Mouse (Mus musculus) limb, embryonic 12.5 days (tissue): Measurements from ENCODE around the gene Efhb. TPM values are rescaled to one million over a fixed set of nuclear protein-coding genes. Genes with fewer than 3 reads are reported as not detected.

ENCODE experiments used
- polyA plus RNA-seq: library from polyadenylated mRNA; unstranded; fragments of >200 nt; fragmentation: Nextera tagmentation; extraction: Ambion mirVana; gene quantifications from 2 replicates; pipeline ENCODE4 v1.2.1, GENCODE M21; 2016

Gene Efhb
- polyA plus RNA-seq, 1 experiment from 2014 or later = 0.28 TPM

Other genes starting within 250 kb of the Efhb start
- 84.8 and 88.4 TPM in 2 replicates for gene Rab5a, start 15.9 kb upstream of the Efhb start, polyA plus RNA-seq
- gene Pp2d1, start 76.1 kb upstream of the Efhb start, polyA plus RNA-seq = 0.26 and 0.33 TPM in 2 replicates
- 2.3 and 2.7 TPM in 2 replicates for gene Kat2b, start 103.5 kb upstream of the Efhb start, polyA plus RNA-seq
- 43.2 and 43.5 TPM in 2 replicates for gene Sgo1, start 226.0 kb upstream of the Efhb start, polyA plus RNA-seq